8 mouse cellular contexts compared by ENCODE assay signal in genomic region chr11:97279405-97280215, GRCm38 (mm10). TPM values are rescaled to one million over a fixed set of nuclear protein-coding genes. Genes with fewer than 3 reads are reported as not detected.
DNase-seq lines count a peak whose midpoint lies in the region; ATAC-seq and TF ChIP-seq lines count a peak whose summit lies in the region.

No protein-coding gene starts in this region.

- in situ Hi-C loops in CH12.LX (cut with MboI; ENCODE audit: low pct_ligation_motif_present, low pct_unique_long_range_greater_than_20kb, low sequenced_read_pairs) = loop anchor here (5.0 kb wide), 1 partner anchor 33 kb away; no protein-coding TSS in a partner anchor

- TF ChIP-seq POLR2A in CH12.LX (IDR thresholded peaks at IDR 0.05; ENCODE audit: low read depth, low read length) = 0 out of 2 replicates have a peak, but pooled peaks have one; percentile 32
- no peak; the same call in 1 of the 2 replicates for TF ChIP-seq POLR2A in thymus, adult 2 months (IDR thresholded peaks at IDR 0.05; ENCODE audit: control insufficient read depth, extremely low read depth, insufficient read depth, low read length, poor library complexity)

- H3K4me1 ChIP-seq in CH12.LX (ENCODE audit: control insufficient read depth in 1 of 2, insufficient read depth in 2 of 2) = peaks cover 8 to 51% of the 10 kb centered on the region in 2 experiments
- H3K4me1 ChIP-seq in heart, embryonic 14.5 days (ENCODE audit: control insufficient read depth in 2 of 2, insufficient read depth in 2 of 2, low read length in 2 of 2) = peaks cover 3 to 25% of the 10 kb centered on the region in 2 experiments; a peak in 3 of 4 replicates
- peaks cover 41% of the 10 kb centered on the region for H3K4me1 ChIP-seq in liver, embryonic 15.5 days (replicated peaks)
- peaks cover 13% of the 10 kb centered on the region for H3K4me1 ChIP-seq in neural tube, embryonic 12.5 days
- peaks cover 13% of the 10 kb centered on the region for H3K4me1 ChIP-seq in thymus, adult 2 months (replicated peaks; ENCODE audit: control insufficient read depth, insufficient read depth, low read length)

- H3K27me3 ChIP-seq in CH12.LX (replicated peaks) = no peaks in the 10 kb centered on the region
- H3K27me3 ChIP-seq in heart, embryonic 14.5 days (ENCODE audit: control insufficient read depth, insufficient read depth, low read length) = no peaks in the 10 kb centered on the region
- H3K27me3 ChIP-seq in liver, embryonic 15.5 days = no peaks in the 10 kb centered on the region; the same call in 1 of the 2 replicates
- no peaks in the 10 kb centered on the region for H3K27me3 ChIP-seq in neural tube, embryonic 12.5 days (replicated peaks)
- H3K27me3 ChIP-seq in thymus, adult 2 months (ENCODE audit: control insufficient read depth, insufficient read depth, low read length) = no peaks in the 10 kb centered on the region

- H3K79me2 ChIP-seq in CH12.LX (replicated peaks; ENCODE audit: control insufficient read depth, extremely low read depth, insufficient read depth, poor library complexity, severe bottlenecking) = peaks cover 57% of the 10 kb centered on the region

- peak overlapping the region; percentile 99 for H3K9ac ChIP-seq in CH12.LX (ENCODE audit: insufficient read depth, low read depth)
- peak overlapping the region; percentile 98 for H3K9ac ChIP-seq in heart, embryonic 14.5 days (ENCODE audit: low read length)
- peak overlapping the region; percentile 97 for H3K9ac ChIP-seq in liver, embryonic 15.5 days
- H3K9ac ChIP-seq in neural tube, embryonic 12.5 days = peak overlapping the region; percentile 99

- no peak for TF ChIP-seq CTCF in CH12.LX (conservative IDR thresholded peaks at IDR 0.05 in 1 of 2, IDR thresholded peaks at IDR 0.05 in 1 of 2; ENCODE audit: low read depth in 2 of 2, low read length in 2 of 2)
- no peak for TF ChIP-seq CTCF in thymus, adult 2 months (IDR thresholded peaks at IDR 0.05; ENCODE audit: borderline replicate concordance, control insufficient read depth, extremely low read depth, insufficient read depth, low read length, poor library complexity)

- WGBS in heart, embryonic 14.5 days = 1% methylated on average over 53 of the region's 64 CpGs
- WGBS in liver, embryonic 15.5 days (ENCODE audit: insufficient replicate concordance) = 1% methylated on average over 64 of the region's 64 CpGs
- WGBS in neural tube, embryonic 12.5 days = 1% methylated on average over 62 of the region's 64 CpGs
- 1% methylated on average over 63 of the region's 64 CpGs for WGBS in thymus, adult 2 months

- dilution Hi-C loops in CH12.LX (cut with MboI; ENCODE audit: extremely low pct_ligation_motif_present, extremely low pct_unique_long_range_greater_than_20kb, low sequenced_read_pairs) = no loop called here

- TF ChIP-seq RAD21 in CH12.LX (IDR thresholded peaks at IDR 0.05; ENCODE audit: low read depth, low read length) = no peak

- peak overlapping the region; percentile 71 for H3K27ac ChIP-seq in CH12.LX (ENCODE audit: insufficient read depth, low read depth)
- H3K27ac ChIP-seq in heart, embryonic 14.5 days (replicated peaks in 1 of 2; ENCODE audit: control insufficient read depth in 1 of 2, insufficient read depth in 1 of 2, low read depth in 2 of 2, low read length in 2 of 2) = peak overlapping the region; percentile 84 to 98
- H3K27ac ChIP-seq in liver, embryonic 15.5 days (replicated peaks) = peak overlapping the region; percentile 88
- peak overlapping the region; percentile 97 for H3K27ac ChIP-seq in neural tube, embryonic 12.5 days
- H3K27ac ChIP-seq in thymus, adult 2 months (ENCODE audit: control insufficient read depth, insufficient read depth, low read length) = peak overlapping the region; percentile 24

- peak; percentile 43 for DNase-seq in CH12.LX (ENCODE audit: extremely low read depth)
- peak; percentile 55 for DNase-seq in brain, embryonic 18.5 days (ENCODE audit: low read depth, low spot score)
- DNase-seq in kidney, postnatal 14 days = peak; percentile 76
- DNase-seq in thymus, adult 2 months = peak; percentile 72

- ATAC-seq in erythroid progenitor cell, adult 5-6 weeks (replicated peaks; ENCODE audit: low FRiP score, poor library complexity, severe bottlenecking) = peak; percentile 40
- peak; percentile 84 for ATAC-seq in heart, embryonic 14.5 days (ENCODE audit: insufficient number of reproducible peaks, insufficient read depth, low FRiP score, low read depth)
- peak; percentile 77 for ATAC-seq in liver, embryonic 15.5 days (ENCODE audit: insufficient read depth)
- peak; percentile 85 for ATAC-seq in neural tube, embryonic 12.5 days (ENCODE audit: low FRiP score, low read depth)

- peak overlapping the region; percentile 100 for H3K4me2 ChIP-seq in CH12.LX (ENCODE audit: insufficient read depth, low read depth, poor library complexity, severe bottlenecking)
- H3K4me2 ChIP-seq in heart, embryonic 14.5 days (ENCODE audit: low read length) = peak overlapping the region; percentile 86
- peak overlapping the region; percentile 95 for H3K4me2 ChIP-seq in liver, embryonic 15.5 days
- peak overlapping the region; percentile 66 for H3K4me2 ChIP-seq in neural tube, embryonic 12.5 days (replicated peaks)

- H3K36me3 ChIP-seq in CH12.LX (replicated peaks in 1 of 2; ENCODE audit: control insufficient read depth in 1 of 2, insufficient read depth in 1 of 2, low read length in 1 of 2) = no peaks in the 10 kb centered on the region
- no peaks in the 10 kb centered on the region for H3K36me3 ChIP-seq in heart, embryonic 14.5 days (ENCODE audit: control insufficient read depth, insufficient read depth, low read length)
- no peaks in the 10 kb centered on the region for H3K36me3 ChIP-seq in liver, embryonic 15.5 days (replicated peaks)
- H3K36me3 ChIP-seq in neural tube, embryonic 12.5 days = no peaks in the 10 kb centered on the region
- no peaks in the 10 kb centered on the region for H3K36me3 ChIP-seq in thymus, adult 2 months (ENCODE audit: control insufficient read depth, insufficient read depth, low read length)

- no peaks in the 10 kb centered on the region for H3K9me3 ChIP-seq in CH12.LX (replicated peaks; ENCODE audit: low read length)
- no peaks in the 10 kb centered on the region for H3K9me3 ChIP-seq in heart, embryonic 14.5 days (ENCODE audit: control insufficient read depth, low read length)
- H3K9me3 ChIP-seq in liver, embryonic 15.5 days (replicated peaks) = no peaks in the 10 kb centered on the region
- H3K9me3 ChIP-seq in neural tube, embryonic 12.5 days = 0 out of 2 replicates have a peak, but pooled peaks cover under 1% of the 10 kb centered on the region

- peak overlapping the region; percentile 82 to 99 (median 91) for H3K4me3 ChIP-seq in CH12.LX (replicated peaks in 1 of 3; ENCODE audit: low read depth in 2 of 3, low read length in 2 of 3, poor library complexity in 1 of 3)
- peak overlapping the region; percentile 76 to 93 for H3K4me3 ChIP-seq in heart, embryonic 14.5 days (ENCODE audit: control insufficient read depth in 1 of 2, insufficient read depth in 1 of 2, low read depth in 1 of 2, low read length in 2 of 2)
- H3K4me3 ChIP-seq in liver, embryonic 15.5 days (replicated peaks) = peak overlapping the region; percentile 97
- H3K4me3 ChIP-seq in neural tube, embryonic 12.5 days = peak overlapping the region; percentile 98
- H3K4me3 ChIP-seq in thymus, adult 2 months (ENCODE audit: control insufficient read depth, insufficient read depth, low read length) = peak overlapping the region; percentile 85

- peak; percentile 30; the same call in 1 of the 2 replicates for TF ChIP-seq EP300 in CH12.LX (IDR thresholded peaks at IDR 0.05; ENCODE audit: low read length)

TF ChIP-seq in CH12.LX, 34 proteins besides CTCF, POLR2A, EP300 and RAD21 (continues in another document):
- TF ChIP-seq SMC3 (IDR thresholded peaks at IDR 0.05; ENCODE audit: low read depth, low read length) (no peak), ELF1 (IDR thresholded peaks at IDR 0.05; ENCODE audit: low read depth, low read length) (no peak), CHD2 (IDR thresholded peaks at IDR 0.05; ENCODE audit: low read length) (no peak), E2F4 (IDR thresholded peaks at IDR 0.05; ENCODE audit: insufficient replicate concordance, low read depth, low read length) (no peak), JUN (IDR thresholded peaks at IDR 0.05; ENCODE audit: insufficient read depth, low read depth, low read length) (no peak), UBTF (IDR thresholded peaks at IDR 0.05; ENCODE audit: low read depth, low read length) (no peak; the same call in 1 of the 2 replicates), JUND (conservative IDR thresholded peaks at IDR 0.05; ENCODE audit: low read depth, low read length) (no peak), ZC3H11A (IDR thresholded peaks at IDR 0.05; ENCODE audit: low read depth, low read length) (no peak), HCFC1 (IDR thresholded peaks at IDR 0.05; ENCODE audit: low read depth, low read length) (no peak; the same call in 1 of the 2 replicates), TBP (conservative IDR thresholded peaks at IDR 0.05; ENCODE audit: low read depth, low read length) (0 out of 2 replicates have a peak, but pooled peaks have one; percentile 21), MYC (IDR thresholded peaks at IDR 0.05; ENCODE audit: low read depth, low read length) (no peak)

RNA-seq across cellular contexts. Expression of gene Npepps, which starts 0.8 kb away (rescaled TPM):
- total RNA-seq in CH12.LX (2012; rRNA removed) (37.6 and 42.5 TPM in 2 replicates), CH12.LX (2014; rRNA removed) (29.8 and 33.8 TPM in 2 replicates)
- polyA plus RNA-seq in CH12.LX (2012; ENCODE audit: insufficient read length, low read depth) = 50.8 and 56.3 TPM in 2 replicates
- total RNA-seq in erythroid progenitor cell, adult 5-6 weeks (2015; ENCODE audit: low replicate concordance) = 20.9 and 25.6 TPM in 2 replicates
- total RNA-seq in erythroid progenitor cell, adult 5-6 weeks (2017; ENCODE audit: low replicate concordance) = 9.4 and 32.2 TPM in 2 replicates
- polyA plus RNA-seq in heart, embryonic 14.5 days (2014; fragmentation: Nextera tagmentation; extraction: Ambion mirVana) = 86.9 and 90.0 TPM in 2 replicates
- 18.6 and 21.4 TPM in 2 replicates for polyA plus RNA-seq in liver, embryonic 15.5 days (2015; fragmentation: Nextera tagmentation; extraction: Ambion mirVana)
- polyA plus RNA-seq in neural tube, embryonic 12.5 days (2016; fragmentation: Nextera tagmentation; extraction: Ambion mirVana) = 127 and 133 TPM in 2 replicates
- 36.9 and 42.9 TPM in 2 replicates for polyA plus RNA-seq in thymus, adult 2 months (2012; rRNA removed)

RNA-seq across cellular contexts. Expression of gene Mrpl45, which starts 35.9 kb away (rescaled TPM):
- 101 and 106 TPM in 2 replicates for total RNA-seq in CH12.LX (2012; rRNA removed)
- 153 and 158 TPM in 2 replicates for total RNA-seq in CH12.LX (2014; rRNA removed)
- polyA plus RNA-seq in CH12.LX (2012; ENCODE audit: insufficient read length, low read depth) = 123 and 124 TPM in 2 replicates
- 13.4 and 15.5 TPM in 2 replicates for total RNA-seq in erythroid progenitor cell, adult 5-6 weeks (2015; ENCODE audit: low replicate concordance)
- 3.6 and 5.9 TPM in 2 replicates for total RNA-seq in erythroid progenitor cell, adult 5-6 weeks (2017; ENCODE audit: low replicate concordance)
- polyA plus RNA-seq in heart, embryonic 14.5 days (2014; fragmentation: Nextera tagmentation; extraction: Ambion mirVana) = 56.2 and 59.2 TPM in 2 replicates
- 21.4 and 24.4 TPM in 2 replicates for polyA plus RNA-seq in liver, embryonic 15.5 days (2015; fragmentation: Nextera tagmentation; extraction: Ambion mirVana)
- polyA plus RNA-seq in neural tube, embryonic 12.5 days (2016; fragmentation: Nextera tagmentation; extraction: Ambion mirVana) = 42.3 and 48.9 TPM in 2 replicates
- 13.2 and 14.1 TPM in 2 replicates for polyA plus RNA-seq in thymus, adult 2 months (2012; rRNA removed)

Comparison
In these comparisons a context has a peak if more than half of its experiments do, and no peak if none do; other contexts are left out.
1. Peak in every context shown above with its lines: DNase-seq, ATAC-seq, H3K4me3 ChIP-seq and H3K27ac ChIP-seq.
2. H3K27ac ChIP-seq: peak in every context shown above with its lines; median percentile 97 in neural tube, embryonic 12.5 days; 91 in heart, embryonic 14.5 days; 88 in liver, embryonic 15.5 days; 71 in CH12.LX; 24 in thymus, adult 2 months.